Mouse (Mus musculus) intestine, embryonic 16.5 days (tissue): Measurements from ENCODE around the gene Ank2. TPM values are rescaled to one million over a fixed set of nuclear protein-coding genes. Genes with fewer than 3 reads are reported as not detected.

Experiments
- ATAC-seq: fragments of 200-750 bp; cut with Nextera tagmentation; 2 replicates; pipeline ENCODE4 v1.8.0; 2017; ENCODE audit warnings: moderate TSS enrichment, moderate library complexity
- H3K27ac ChIP-seq: fragments of 300-500 bp; sonication (generic); 2 replicates; pipeline ENCODE4 v1.5.1; 2014; ENCODE audit warnings: mild to moderate bottlenecking, low read length
- H3K27me3 ChIP-seq: fragments of 300-500 bp; sonication (generic); replicated peaks from 2 replicates; pipeline ENCODE4 v1.6.1; 2014; ENCODE audit warnings: low read length, control low read depth, mixed read lengths; ENCODE audit not compliant: control insufficient read depth, insufficient read depth
- H3K36me3 ChIP-seq: fragments of 300-500 bp; sonication (generic); 2 replicates; pipeline ENCODE4 v1.6.1; 2014; ENCODE audit warnings: low read length, control low read depth; ENCODE audit not compliant: control insufficient read depth, insufficient read depth
- H3K4me1 ChIP-seq: fragments of 300-500 bp; sonication (generic); 2 replicates; pipeline ENCODE4 v1.6.1; 2014; ENCODE audit warnings: low read length, control low read depth, mixed read lengths; ENCODE audit not compliant: control insufficient read depth, insufficient read depth
- H3K4me2 ChIP-seq: fragments of 300-500 bp; sonication (generic); 2 replicates; pipeline ENCODE4 v1.6.1; 2014; ENCODE audit warnings: low read depth, low read length, control low read depth
- H3K4me3 ChIP-seq: fragments of 300-500 bp; sonication (generic); 2 replicates; pipeline ENCODE4 v1.5.1; 2014; ENCODE audit warnings: mild to moderate bottlenecking, low read length
- H3K9ac ChIP-seq: fragments of 300-500 bp; sonication (generic); 2 replicates; pipeline ENCODE4 v1.6.1; 2014; ENCODE audit warnings: low read depth, low read length
- H3K9me3 ChIP-seq: fragments of 300-500 bp; sonication (generic); 2 replicates; pipeline ENCODE4 v1.6.1; 2016; ENCODE audit warnings: low read length, control low read depth; ENCODE audit not compliant: control insufficient read depth
- WGBS: fragments of 180-500 bp; shearing (Covaris S2); extraction: QIAGEN DNeasy Blood & Tissue Kit; methylation state at CpG from one replicate; pipeline ENCODE4 v1.1.7; 2014; 5-methylcytosine and 5-hydroxymethylcytosine counted together
- polyA plus RNA-seq: library from polyadenylated mRNA; unstranded; fragments of >200 nt; fragmentation: Nextera tagmentation; extraction: Ambion mirVana; gene quantifications from 2 replicates; pipeline ENCODE4 v1.2.1, GENCODE M21; 2015

The Ank2 gene
- polyA plus RNA-seq, 1 experiment from 2014 or later: 15.8 TPM

DNA sequence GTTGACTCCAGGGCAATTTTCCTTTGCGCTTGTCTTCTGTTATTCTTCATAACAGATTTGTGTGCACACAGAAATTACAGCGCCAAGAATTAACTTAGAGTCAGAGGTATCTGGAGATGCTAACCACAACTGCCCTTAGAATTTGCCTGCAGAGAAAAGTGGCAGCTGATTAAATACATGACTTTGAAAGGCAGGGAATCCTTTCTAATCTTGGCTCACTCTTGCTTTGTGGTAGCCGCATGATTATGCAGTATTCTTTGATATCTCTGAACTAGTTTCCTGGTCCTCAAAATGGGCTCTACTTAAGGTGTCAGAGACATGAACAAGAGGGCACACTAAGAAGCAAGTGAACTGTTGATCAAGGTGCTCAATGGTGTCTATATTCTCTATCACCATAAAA lies 518.0 kb downstream of the Ank2 start:
- H3K27ac ChIP-seq: no peak overlapping the region
- no peak overlapping the region for H3K9ac ChIP-seq
- no peak for ATAC-seq
- no peaks in the 10 kb centered on the region for H3K27me3 ChIP-seq
- H3K36me3 ChIP-seq: no peaks in the 10 kb centered on the region
- WGBS: 93% methylated on average over 3 of the region's 3 CpGs
- no peaks in the 10 kb centered on the region for H3K4me1 ChIP-seq
- no peak overlapping the region for H3K4me2 ChIP-seq
- H3K9me3 ChIP-seq: no peaks in the 10 kb centered on the region
- no peak overlapping the region for H3K4me3 ChIP-seq

DNA sequence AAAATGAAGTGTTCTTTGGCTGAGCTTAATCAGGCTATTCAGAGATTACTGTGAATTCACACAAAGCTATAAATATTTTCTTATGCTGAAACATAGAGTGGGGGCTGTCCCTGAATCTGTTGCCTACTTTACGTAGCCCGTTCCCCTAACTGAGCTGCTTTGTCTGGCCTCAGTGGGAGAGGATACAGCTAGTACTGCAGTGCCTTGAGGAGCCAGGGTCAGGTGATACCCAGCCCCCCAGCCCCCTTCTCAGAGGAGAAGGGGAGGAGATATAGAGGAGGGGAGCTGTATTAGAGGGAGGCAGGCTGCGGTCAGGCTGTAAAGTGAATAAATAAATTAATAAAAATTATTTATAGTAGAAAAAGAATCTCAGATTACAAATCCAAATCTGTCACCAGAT lies 519.5 kb downstream of the Ank2 start:
- Histone ChIP-seq H3K27me3 (no peaks in the 10 kb centered on the region), H3K4me3 (no peak overlapping the region), H3K9ac (no peak overlapping the region), H3K4me1 (no peaks in the 10 kb centered on the region), H3K27ac (no peak overlapping the region), H3K4me2 (no peak overlapping the region), H3K9me3 (no peaks in the 10 kb centered on the region), H3K36me3 (no peaks in the 10 kb centered on the region)
- ATAC-seq: no peak
- WGBS: 86% methylated on average over 3 of the region's 3 CpGs

DNA sequence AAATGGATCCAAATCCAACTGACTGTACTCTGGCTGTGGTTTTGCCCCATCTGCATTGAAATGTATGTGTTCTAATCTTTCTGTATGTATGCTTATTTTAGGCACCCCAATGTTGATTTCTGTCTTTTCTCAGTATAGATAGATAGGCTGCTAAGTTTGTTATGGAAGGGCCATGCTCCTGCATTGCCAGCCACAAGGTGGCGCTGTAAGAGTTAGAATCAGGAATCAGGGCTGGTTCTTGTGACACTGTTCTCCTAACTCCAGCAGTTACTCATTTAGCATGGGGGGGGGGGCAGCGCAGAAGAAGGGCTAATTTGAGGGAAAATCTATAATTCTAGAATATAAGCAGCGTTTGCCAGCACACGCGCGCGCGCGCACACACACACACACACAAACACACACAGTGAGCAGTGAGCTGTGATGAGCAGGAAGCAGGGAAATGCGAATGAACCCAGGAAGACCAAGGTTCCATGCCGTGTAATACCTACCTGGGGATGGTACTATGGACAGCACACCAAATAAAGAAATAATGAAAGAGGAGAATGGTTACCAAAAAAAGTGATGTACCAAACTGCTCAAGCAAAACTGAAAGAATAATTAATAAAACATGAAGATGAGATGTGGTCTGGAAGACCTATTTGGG lies 520.3 kb downstream of the Ank2 start:
- ATAC-seq: peak; percentile 58; the same call in 1 of the 2 replicates
- no peak overlapping the region for H3K27ac ChIP-seq
- WGBS: 67% methylated on average over 11 of the region's 11 CpGs

GRCm38 (mm10) chr3:126977399-126977798 lies 521.8 kb downstream of the Ank2 start:
- Histone ChIP-seq H3K4me1 (no peaks in the 10 kb centered on the region), H3K9ac (no peak overlapping the region), H3K4me2 (no peak overlapping the region), H3K9me3 (no peaks in the 10 kb centered on the region), H3K27me3 (no peaks in the 10 kb centered on the region), H3K27ac (no peak overlapping the region), H3K4me3 (no peak overlapping the region), H3K36me3 (no peaks in the 10 kb centered on the region)
- 72% methylated on average over 6 of the region's 6 CpGs for WGBS
- no peak for ATAC-seq

More for the DNA sequence above, 520.3 kb downstream of the Ank2 start:
- Histone ChIP-seq H3K36me3 (no peaks in the 10 kb centered on the region), H3K9ac (no peak overlapping the region), H3K4me3 (no peak overlapping the region), H3K4me1 (no peaks in the 10 kb centered on the region), H3K27me3 (no peaks in the 10 kb centered on the region), H3K4me2 (no peak overlapping the region), H3K9me3 (no peaks in the 10 kb centered on the region)

- WGBS: 84% methylated on average over 16 of the region's 16 CpGs
- no peak for ATAC-seq
These were observed 522.4 kb downstream of the Ank2 start for GRCm38 (mm10) chr3:126976793-126977192.

DNA sequence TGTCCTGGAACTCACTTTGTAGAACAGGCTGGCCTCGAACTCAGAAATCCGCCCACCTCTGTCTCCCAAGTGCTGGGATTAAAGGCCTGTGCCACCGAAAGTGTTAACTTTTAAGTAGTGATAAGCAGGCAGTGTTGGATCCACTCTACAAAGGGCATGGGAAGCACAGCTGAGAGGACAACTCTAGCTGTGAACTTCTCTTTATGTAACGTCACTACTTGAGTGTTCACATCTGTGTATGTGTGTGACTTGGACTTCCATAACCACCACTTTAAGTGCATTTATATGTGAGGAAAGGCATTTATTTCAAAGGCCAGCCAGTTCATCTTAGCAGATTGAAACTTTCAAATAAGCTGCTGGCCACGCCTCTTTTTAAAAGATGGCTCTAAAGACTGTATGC lies 523.7 kb downstream of the Ank2 start:
- peak; percentile 28; the same call in 1 of the 2 replicates for ATAC-seq
- no peak overlapping the region for H3K9ac ChIP-seq
- H3K36me3 ChIP-seq: no peaks in the 10 kb centered on the region
- WGBS: 74% methylated on average over 5 of the region's 5 CpGs
- no peaks in the 10 kb centered on the region for H3K27me3 ChIP-seq
- no peak overlapping the region for H3K4me3 ChIP-seq
- H3K4me1 ChIP-seq: no peaks in the 10 kb centered on the region
- H3K27ac ChIP-seq: no peak overlapping the region
- H3K4me2 ChIP-seq: no peak overlapping the region
- no peaks in the 10 kb centered on the region for H3K9me3 ChIP-seq

More at GRCm38 (mm10) chr3:126976793-126977192, 522.4 kb downstream of the Ank2 start:
- Histone ChIP-seq H3K36me3 (no peaks in the 10 kb centered on the region), H3K27ac (no peak overlapping the region), H3K27me3 (no peaks in the 10 kb centered on the region), H3K4me1 (no peaks in the 10 kb centered on the region), H3K9me3 (no peaks in the 10 kb centered on the region), H3K4me2 (no peak overlapping the region), H3K9ac (no peak overlapping the region), H3K4me3 (no peak overlapping the region)

DNA sequence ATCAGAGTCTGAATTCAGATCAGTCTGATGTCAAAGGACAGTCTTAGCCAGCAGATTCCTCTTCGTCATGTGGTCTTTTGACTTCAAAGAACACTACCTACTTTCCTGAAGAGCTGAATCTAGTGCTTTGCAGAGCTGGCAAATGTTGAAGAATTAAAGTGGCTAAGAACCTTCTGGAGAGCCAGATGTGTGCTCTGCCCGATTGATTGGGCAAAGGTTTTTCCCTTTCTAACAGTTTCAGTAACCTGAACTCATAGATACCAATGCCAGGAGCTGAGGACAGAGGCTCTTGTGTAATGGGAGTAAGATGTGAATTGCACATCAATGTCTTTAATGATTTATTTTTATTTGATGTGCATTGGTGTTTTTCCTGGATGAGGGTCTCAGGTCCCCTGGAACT lies 525.6 kb downstream of the Ank2 start:
- ATAC-seq: no peak
- 82% methylated on average over 2 of the region's 2 CpGs for WGBS
- H3K27me3 ChIP-seq: no peaks in the 10 kb centered on the region
- no peaks in the 10 kb centered on the region for H3K9me3 ChIP-seq
- no peak overlapping the region for H3K27ac ChIP-seq
- no peak overlapping the region for H3K4me3 ChIP-seq
- no peaks in the 10 kb centered on the region for H3K36me3 ChIP-seq
- no peak overlapping the region for H3K4me2 ChIP-seq
- H3K9ac ChIP-seq: no peak overlapping the region
- no peaks in the 10 kb centered on the region for H3K4me1 ChIP-seq

DNA sequence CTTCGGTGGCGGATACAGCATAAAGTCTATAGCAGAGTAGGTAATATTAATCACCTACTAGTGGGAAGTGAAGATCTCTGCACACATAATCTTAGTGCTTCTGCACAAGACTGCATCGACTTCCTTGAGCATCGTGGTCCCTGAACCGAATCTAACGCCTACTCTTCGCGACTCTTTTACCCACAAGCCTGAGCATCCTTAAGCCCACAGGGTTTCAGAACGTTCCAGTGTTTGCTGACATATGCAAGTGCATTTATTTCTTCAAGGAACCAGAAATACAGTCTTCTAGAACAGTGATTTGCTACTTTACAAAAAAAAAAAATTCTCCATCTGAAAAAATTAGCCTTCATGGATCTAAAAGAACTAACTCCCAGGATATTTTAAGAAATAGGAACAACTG lies 527.6 kb downstream of the Ank2 start:
- Histone ChIP-seq H3K4me3 (no peak overlapping the region), H3K36me3 (no peaks in the 10 kb centered on the region), H3K4me2 (no peak overlapping the region), H3K27ac (no peak overlapping the region), H3K4me1 (no peaks in the 10 kb centered on the region), H3K27me3 (no peaks in the 10 kb centered on the region), H3K9me3 (no peaks in the 10 kb centered on the region), H3K9ac (no peak overlapping the region)
- no peak for ATAC-seq
- WGBS: 93% methylated on average over 9 of the region's 9 CpGs

- H3K27me3 ChIP-seq: no peaks in the 10 kb centered on the region
- no peak for ATAC-seq
- no peak overlapping the region for H3K27ac ChIP-seq
- H3K4me2 ChIP-seq: no peak overlapping the region
- H3K36me3 ChIP-seq: no peaks in the 10 kb centered on the region
- no peaks in the 10 kb centered on the region for H3K9me3 ChIP-seq
- no peaks in the 10 kb centered on the region for H3K4me1 ChIP-seq
- 88% methylated on average over 2 of the region's 2 CpGs for WGBS
- H3K9ac ChIP-seq: no peak overlapping the region
- H3K4me3 ChIP-seq: no peak overlapping the region
These were observed 530.4 kb downstream of the Ank2 start for GRCm38 (mm10) chr3:126968721-126969120.

DNA sequence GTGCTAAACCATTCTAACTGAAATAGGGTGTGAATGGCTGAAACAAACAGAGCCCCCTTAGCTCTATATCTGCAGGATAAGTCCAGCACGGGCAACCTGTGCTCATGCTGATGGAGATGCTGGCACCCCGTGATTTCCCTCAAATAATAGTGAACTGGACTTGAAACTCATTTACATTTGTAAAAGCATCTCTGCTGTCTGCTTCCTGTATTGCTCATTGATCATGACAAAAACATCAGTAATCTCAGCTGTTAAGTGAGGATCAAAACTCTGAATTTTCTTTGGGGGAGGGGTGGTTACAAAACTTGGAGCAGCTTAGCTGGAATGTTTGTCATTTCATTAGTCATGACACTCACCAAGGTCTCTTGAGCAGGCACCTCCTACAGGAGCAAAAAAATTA lies 533.4 kb downstream of the Ank2 start:
- Histone ChIP-seq H3K9ac (no peak overlapping the region), H3K27ac (no peak overlapping the region), H3K36me3 (no peaks in the 10 kb centered on the region), H3K4me1 (no peaks in the 10 kb centered on the region), H3K9me3 (no peaks in the 10 kb centered on the region), H3K4me3 (no peak overlapping the region), H3K27me3 (no peaks in the 10 kb centered on the region), H3K4me2 (no peak overlapping the region)
- WGBS: 81% methylated on average over 2 of the region's 2 CpGs
- ATAC-seq: no peak
